Mouse (Mus musculus) adrenal gland, postnatal 4 days (tissue): ENCODE data around the gene Rap1gap. TPM values are rescaled to one million over a fixed set of nuclear protein-coding genes. Genes with fewer than 3 reads are reported as not detected.

ENCODE experiments used
- DNase-seq, 2 experiments: peaks; one replicate each; pipeline ENCODE4 v3.0.0; 2021 to 2022; ENCODE audit warnings: low spot score in 2 of 2, mixed read lengths in 2 of 2
- total RNA-seq, 2 experiments: library from RNA; stranded (reverse); gene quantifications; 2 replicates each; pipeline ENCODE4 v1.2.3; 2021

Rap1gap gene
- total RNA-seq, 2 experiments from 2014 or later = 83.5 to 96.1 TPM

DNA sequence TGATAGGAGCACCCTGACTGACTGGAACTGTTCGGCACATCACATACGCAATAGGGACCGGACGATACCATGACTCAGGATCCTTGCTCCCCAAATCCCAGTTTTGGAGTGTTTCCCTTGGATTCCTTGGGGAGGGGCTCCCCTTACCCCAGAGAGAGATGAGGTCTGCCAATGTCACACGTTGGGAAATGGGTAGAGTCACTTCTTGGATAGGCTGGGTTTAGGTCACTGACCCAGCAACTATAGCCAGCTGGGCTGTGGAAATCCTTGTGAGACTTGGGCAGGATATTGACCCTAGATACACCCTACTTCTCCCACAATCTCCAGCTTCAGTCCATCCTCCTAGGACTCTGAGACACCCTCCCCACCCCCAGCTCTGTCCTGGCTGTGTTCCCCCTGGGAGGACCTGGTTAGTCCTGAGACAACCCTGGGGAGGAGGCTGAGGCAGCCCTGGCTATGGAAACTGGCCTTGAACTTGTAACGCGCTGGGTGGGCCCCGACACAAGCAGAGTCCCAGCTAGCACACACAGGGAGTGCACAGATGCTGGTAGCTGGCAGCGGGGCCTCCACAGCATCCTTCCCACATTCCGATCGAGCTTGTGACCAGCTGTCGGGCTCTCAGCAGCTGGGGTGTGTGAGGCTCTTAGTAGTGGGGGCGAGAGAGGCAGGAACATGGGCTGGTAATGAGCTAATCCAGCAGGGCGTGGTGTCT, 106.5 kb downstream of the Rap1gap start:
- no peak for DNase-seq

DNA sequence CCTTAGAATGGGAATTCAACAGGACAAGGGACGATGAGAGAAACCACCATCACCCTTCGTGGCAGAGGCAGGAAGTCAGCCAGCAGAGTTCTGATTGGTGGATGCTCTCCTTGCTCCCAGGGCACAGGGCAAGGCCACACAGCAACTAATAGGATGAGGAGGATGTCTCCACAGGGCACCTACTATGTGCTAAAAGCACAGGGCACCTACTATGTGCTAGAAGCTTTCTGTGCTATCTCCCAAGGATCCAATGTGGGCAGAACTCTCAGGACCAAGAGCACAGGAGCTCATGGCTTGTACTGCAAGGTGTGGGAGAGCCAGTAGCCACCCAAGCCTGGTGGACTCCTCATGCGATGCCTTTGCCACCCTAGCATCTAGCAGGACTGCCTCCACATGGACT, 107.2 kb downstream of the Rap1gap start:
- no peak for DNase-seq

DNA sequence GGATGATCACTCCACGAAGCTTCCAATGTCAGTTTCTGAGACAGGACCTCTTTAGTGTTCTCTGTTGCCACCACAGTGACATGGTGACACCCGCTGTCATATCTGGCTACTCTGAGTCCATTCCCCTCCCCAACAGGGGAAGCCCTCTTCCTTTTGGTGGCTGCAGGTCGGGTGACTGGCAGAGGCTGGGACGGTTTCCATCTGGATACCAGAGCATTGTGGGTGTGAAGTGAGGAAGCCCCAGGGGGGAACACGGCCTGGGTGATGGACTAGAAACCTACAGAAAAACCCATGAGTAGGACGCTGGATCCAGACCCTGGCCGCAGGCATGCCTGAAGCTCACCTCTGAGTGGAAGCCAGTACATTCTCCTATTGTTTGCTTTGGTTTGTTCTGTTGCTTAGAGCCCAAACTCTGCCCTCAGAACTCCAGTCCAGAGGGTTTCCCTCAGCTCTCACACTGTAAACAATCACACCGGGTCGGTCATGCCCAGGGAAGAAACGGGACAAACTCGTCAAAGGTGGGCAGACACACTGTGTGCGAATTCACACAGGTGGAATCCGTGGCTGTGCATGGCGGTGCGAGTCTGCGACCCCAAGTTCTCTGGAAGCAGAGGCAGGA, 108.0 kb downstream of the Rap1gap start:
- no peak for DNase-seq

DNA sequence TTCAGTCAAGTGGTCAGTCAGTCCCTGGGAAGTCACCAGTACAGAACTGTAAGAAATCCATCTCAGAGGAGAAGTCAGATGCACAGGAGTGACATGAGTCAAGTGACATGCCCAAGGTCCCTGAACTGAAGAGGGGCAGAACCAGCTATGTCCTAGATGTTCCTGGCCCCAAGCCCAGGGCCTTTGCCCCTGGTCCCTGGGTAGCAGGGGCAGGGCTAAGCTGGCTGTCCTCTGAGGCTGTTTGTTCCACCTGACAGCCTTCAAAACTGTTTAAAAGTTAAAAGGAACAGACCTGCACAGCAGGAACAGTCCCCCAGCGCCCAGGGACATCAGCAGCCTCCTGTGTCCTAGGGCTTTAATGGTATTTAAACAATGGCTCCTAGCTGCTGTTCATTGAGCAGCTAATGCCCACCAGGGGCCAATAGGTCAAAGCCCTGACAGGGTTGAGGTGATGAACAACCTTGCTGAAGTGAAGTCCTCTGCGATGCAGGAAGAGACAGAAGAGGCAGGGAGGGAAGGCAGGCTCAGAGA, 108.9 kb downstream of the Rap1gap start:
- no peak for DNase-seq

GRCm38 (mm10) chr4:137774013-137774412, 109.5 kb downstream of the Rap1gap start:
- no peak for DNase-seq

- no peak for DNase-seq
Measured at GRCm38 (mm10) chr4:137774505-137774904, 110.0 kb downstream of the Rap1gap start.

DNA sequence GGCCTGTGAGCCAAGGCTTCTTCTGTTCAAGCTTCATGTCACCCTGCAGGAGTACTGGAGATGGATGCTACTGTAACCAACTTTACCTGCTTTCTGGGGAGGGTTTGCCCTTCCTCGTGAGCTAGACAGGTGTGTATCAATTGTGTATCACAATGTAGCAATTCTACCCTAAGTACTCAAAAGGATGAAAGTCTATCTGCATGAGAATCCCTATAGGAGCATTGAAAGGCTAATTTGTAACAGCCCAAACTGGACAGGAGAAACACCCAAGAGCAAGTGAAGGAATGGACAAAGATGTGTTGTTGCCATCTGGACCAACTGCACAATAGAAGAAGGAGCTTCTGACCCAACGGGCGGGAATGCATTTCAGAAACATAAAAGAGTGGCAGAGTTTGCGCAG, 113.3 kb downstream of the Rap1gap start:
- DNase-seq = no peak

- no peak for DNase-seq
Measured at GRCm38 (mm10) chr4:137778397-137779184, 114.1 kb downstream of the Rap1gap start.

Other genes with a start within 250 kb of the Rap1gap start
- 100 to 1,000 TPM in 1 of 2 experiments, not detected in 1; 918 TPM for gene Cela3b, start 234.2 kb upstream of the Rap1gap start, total RNA-seq
- not detected for gene 1700013G24Rik, start 211.4 kb upstream of the Rap1gap start, total RNA-seq
- gene Hspg2, start 196.0 kb upstream of the Rap1gap start, total RNA-seq = 100 to 1,000 TPM; 170 to 191 TPM
- not detected for gene Ldlrad2, start 90.2 kb upstream of the Rap1gap start, total RNA-seq
- 100 to 1,000 TPM; 139 to 150 TPM for gene Usp48, start 71.0 kb upstream of the Rap1gap start, total RNA-seq
- gene Alpl, start 131.7 kb downstream of the Rap1gap start, total RNA-seq = 10 to 100 TPM; 10.1 to 15.9 TPM
- gene Ece1, start 197.5 kb downstream of the Rap1gap start, total RNA-seq = 100 to 1,000 TPM; 279 to 303 TPM